Mouse (Mus musculus) heart, postnatal 10 days (tissue): ENCODE data around the gene Necap2. TPM values are rescaled to one million over a fixed set of nuclear protein-coding genes. Genes with fewer than 3 reads are reported as not detected.

Experiments used
- DNase-seq, 2 experiments: peaks; one replicate each; pipeline ENCODE4 v3.0.0; 2021
- intact Hi-C: fragments of 180-260 bp; cut with DNase I; formaldehyde crosslinking; loops from one replicate; pipeline ENCODE4 v1.15.1; 2025
- total RNA-seq, 2 experiments: library from RNA; stranded (reverse); gene quantifications; 2 replicates each; pipeline ENCODE4 v1.2.3; 2021

Necap2 gene
- total RNA-seq, 2 experiments from 2014 or later, result 33.3 to 34.3 TPM

DNA sequence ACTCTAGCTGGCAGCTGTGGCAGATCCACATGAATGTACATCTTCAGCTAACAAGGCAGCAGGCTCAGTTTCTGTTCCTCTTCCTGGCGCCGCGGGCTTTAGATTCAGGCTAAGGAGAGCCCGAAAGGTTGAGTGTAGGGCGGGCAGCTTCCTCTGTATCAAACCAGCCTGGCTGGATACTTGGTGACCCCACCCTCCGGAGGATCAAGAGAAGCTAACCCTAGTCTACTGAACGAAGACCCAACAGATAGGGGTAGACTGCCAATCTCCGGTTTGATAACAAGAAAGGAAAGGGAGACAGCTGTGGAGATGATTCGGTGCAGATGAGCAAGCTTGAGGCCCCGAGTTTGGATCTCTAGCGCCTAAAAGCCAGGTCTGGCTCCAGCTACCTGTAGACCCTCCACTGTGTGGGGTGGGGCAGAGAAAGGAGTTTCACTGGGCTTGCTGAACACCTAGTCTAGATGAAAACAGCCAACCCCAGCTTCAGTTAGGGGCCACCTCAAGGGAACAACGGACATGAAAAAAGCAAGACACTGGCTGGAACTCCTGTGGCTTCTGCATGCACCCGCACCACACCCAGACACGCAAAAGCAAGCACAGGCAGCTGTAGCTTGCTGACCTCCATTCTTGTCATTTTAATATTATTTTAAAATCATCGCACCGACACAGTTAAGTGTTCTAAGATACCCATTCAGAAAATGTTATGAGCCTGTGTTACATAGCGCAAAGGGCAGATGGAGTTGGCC lies 1.2 kb downstream of the Necap2 start:
- intact Hi-C loops, result no loop called here
- peak in 1 of 2 experiments; percentile 39 for DNase-seq

DNA sequence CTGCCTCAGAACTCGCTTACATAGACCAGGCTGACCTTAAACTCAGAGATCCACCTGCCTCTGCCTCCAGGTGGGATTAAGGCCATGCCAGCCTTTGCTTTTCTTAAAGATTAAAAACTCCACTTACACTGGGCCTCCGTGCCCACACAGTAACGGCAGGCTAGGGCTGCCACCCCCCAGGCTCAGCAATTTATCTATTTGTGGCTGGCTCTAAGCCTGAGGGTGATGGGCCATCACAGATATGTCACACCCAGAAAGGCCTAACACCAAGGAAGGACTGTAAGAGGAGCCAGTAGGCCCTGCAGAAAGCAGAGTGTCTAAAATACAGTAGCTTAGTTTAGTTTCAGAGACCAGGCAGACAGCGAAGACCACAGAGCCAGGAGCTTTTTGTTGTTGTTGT lies 4.0 kb downstream of the Necap2 start:
- DNase-seq, result no peak
- intact Hi-C loops, result no loop called here

DNA sequence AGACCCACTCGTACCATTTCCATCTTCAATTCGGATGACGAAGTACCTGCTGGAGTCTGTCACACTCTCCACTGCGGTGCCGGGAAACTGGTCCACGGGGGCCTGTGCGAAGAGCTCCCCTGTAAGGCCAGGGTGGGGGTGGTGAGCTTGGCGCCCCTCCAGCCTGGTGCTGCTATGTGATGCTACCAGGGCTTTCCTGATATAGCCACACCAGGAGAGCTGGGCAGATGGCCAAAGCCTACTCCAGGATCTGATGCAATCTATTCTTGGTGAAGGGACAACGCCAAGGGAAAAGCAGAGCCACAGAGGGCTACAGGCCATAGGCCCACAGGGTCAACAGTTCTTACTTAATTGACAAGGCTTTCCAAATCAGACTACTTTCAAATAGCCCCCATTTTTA lies 4.5 kb downstream of the Necap2 start:
- intact Hi-C loops, result no loop called here
- DNase-seq, result peak; percentile 57 to 77

DNA sequence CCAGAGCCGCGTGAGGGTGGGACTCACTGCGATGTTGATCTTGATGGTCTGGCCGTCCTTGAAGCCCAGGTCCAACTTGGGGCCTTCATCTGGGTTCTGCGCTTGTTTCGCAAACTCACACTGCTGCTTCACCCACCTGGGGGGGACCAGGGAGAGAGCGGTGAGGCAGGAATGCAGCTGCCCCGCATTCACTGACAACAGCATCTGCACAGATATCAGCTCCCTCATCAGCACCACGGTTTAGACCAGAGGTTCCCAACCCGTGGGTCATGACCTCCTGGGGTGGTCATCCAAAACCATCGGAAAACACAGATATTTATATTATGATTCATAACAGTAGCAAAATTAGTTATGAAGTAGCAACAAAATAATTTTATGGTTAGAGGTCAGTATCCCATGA lies 5.7 kb downstream of the Necap2 start:
- intact Hi-C loops, result no loop called here
- DNase-seq, result no peak

DNA sequence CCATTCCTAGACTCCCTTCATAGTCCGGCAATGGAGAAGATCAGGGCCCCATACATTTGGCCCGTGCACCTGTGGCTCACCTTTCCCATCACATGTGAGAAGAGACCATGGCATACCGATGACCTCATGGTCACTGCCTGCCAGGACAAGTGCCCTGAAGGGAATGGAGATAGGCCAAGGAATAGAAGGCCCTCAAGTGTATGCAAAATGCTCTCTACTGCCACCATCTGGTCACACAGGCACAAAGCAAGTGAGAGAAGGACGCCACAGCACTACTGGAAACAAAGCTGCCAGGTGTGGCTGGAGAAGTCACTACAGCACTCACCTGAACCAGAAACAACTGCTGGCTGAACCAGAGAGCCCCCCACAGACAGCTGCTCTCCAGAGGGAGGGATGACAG lies 8.4 kb downstream of the Necap2 start:
- peak; percentile 61 to 78 for DNase-seq
- intact Hi-C loops, result no loop called here

DNA sequence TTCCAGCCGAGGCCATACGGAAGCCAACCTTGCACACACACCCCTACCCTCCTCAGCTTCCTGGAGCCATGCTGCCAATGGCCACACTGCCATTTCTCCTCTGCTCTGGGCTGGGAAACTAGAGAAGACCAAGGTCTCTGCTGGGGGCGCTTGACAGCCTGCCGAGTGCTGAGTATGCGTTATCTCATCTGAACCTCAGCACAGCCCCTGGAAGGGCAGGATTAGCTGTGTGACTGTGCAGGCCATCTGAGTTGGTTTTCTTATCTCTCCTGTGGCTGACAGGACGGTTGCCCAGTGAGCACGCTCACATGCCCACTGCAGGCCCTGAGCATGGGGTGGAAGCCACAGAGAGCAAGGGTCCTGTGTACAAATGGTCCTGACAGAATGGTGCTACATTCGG lies 9.5 kb downstream of the Necap2 start:
- intact Hi-C loops, result no loop called here
- no peak for DNase-seq

DNA sequence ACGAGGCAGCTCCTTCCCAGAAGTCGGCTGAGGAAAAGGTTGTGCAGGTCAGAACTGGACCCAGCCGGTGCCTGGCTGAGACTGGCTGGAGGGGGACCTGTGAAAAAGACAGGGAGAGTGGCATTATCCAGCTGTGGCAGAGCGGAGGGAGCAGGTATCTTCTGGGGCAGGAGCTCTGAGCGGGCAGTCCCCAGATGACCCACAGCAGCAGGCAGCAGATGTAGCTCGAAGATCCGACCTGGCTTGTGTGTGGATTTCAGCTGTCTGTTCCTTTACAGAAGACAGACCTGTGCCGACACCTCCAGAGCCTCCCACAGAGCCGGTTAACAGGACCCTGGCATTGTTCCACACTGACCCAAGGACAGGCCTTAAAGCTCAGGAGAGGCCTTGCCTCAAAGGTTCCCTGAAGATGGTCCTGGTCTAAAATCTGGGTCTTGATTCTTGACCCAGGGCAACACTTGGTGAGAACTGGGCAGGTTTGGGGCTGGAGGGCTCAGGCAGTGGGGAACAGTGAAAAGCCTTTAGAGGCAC lies 10.6 kb downstream of the Necap2 start:
- no peak for DNase-seq
- intact Hi-C loops, result no loop called here

DNA sequence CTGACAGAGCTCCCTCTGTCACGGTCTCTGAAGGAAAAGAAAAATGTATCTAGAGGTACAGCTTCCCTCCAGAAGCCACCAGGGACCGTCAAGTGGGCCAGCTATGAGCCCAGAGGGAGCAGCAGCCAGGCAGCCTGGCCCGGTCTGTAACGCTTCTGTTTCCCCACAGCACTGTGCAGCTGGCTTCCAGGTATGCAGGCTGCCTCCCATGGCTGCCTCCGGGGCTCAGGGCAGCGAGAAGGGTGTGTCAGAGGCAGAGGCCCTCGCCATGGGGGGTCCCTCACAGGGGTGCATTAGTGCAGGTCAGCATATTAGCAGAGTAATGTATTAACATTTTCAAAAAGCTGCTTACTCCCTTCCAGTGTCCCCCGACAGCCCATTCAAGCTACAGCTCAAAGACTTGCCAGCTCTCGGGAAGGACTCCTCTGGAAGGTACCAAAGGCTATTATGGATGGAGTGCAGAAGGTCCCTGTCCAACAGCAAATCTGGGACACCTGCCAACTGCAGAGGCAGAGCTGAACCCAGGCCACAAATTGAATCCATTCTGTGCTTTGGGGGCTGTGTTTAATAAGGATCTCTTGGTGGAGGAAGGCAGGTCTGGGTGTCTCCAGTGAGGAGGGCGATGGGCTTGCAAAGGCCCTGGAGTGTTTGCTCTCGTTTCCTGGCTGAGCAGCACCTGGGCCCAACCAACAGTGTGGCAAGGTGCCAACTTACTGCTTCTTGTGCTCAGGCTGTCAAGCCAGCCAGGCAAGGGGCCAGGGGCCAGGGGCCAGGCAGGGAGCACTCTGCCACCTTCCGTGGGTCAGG lies 11.2 kb downstream of the Necap2 start:
- intact Hi-C loops, result no loop called here

DNA sequence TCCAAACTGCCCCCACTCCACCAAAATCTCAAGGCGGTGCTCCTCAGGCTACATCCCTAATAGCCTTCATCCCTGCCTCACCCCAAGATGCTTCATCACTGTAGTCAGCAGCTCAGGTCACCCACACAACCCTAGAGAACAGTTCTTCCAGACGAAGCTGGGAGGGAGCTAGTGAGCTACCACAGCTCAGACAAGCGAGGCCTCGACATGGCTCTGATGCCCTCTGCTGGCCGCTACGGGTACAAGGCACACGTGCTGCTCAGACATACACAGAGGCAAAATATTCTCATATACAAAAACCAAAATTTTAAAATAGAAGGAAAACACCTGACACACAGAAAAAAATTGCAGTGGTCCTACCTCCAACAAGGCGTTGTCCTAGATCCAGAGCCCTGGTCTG lies 13.0 kb downstream of the Necap2 start:
- peak; percentile 79 to 87 for DNase-seq
- intact Hi-C loops, result loop anchor here (1.0 kb wide), 1 partner anchor 20 kb away; no protein-coding TSS in a partner anchor

More for the DNA sequence above, 11.2 kb downstream of the Necap2 start:
- peak; percentile 59 to 68 for DNase-seq

DNA sequence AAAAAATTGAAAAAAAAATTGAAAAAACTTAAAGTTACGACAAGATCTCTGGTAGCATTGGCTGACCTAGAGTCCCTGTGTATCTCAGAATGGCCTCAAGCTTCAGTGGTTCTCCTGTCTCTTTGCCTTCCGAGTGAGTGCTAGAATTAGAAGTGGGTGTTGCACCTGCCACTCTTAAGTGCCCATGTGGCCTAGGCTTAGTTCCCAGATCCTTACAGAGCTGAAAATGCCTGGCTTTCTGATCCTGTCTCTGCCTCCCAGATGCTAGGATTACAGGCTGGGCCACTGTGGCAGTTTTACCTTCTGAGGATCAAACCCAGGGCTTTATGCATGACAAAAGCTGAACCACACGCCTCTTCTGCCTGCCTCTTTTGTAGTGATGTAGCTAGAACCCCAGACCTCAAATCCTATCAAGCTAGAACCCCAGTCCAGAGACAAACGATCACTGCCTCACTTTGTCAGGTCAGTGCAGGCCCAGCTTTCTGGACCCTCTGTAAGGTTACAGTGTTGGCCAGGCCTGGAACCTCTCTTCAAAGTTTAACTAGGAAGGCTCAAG lies 14.0 kb downstream of the Necap2 start:
- intact Hi-C loops, result no loop called here

DNA sequence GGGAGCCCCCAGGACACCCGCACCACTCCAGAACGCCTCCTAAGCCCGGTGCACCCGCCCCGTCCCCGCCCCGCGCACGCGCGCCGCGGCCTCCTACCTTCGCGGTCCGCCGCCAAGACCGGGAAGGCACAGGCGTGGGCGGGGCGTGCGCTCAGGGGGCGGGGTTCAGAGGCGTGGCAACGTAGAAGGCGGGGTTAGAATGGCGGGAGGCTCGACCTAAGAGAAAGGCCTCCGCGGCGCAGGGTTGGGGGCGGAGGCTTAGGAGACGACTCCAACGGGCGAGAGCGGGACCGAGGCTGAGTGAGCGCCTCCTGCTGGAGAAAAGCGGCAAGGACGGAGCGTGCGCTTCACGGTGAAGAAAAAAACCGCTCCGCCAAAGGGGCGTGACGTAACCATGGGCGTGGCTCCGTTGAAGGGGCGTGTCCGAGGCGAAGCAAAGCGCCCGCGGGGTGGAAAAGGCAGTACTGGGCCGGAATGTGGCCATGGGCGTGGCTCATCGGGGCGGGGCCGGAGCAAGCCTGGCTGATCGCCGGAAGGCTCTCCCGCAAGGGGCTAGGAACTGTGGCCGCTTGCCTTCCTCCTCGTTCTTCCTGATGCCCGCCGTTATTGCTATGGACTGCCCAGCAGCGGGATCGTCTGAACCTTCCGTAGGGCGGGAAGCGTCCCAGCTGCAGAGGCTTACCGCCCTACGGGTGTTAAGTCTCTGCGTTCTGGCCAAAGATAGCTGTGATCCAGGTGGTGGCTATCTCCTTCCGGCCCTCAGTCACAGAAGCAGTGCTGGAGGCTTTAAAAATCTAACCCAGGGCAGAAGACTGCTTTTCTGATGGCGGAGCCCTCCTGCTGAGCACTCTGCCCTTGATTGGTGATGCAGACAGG lies 17.5 kb downstream of the Necap2 start, which contains the start of gene Crocc:
TSS of gene Crocc (minus strand) at position 125 of the 876 bp plus-strand sequence.
- intact Hi-C loops, result no loop called here
- DNase-seq, result peak; percentile 100

More for the DNA sequence above, 14.0 kb downstream of the Necap2 start:
- no peak for DNase-seq

DNA sequence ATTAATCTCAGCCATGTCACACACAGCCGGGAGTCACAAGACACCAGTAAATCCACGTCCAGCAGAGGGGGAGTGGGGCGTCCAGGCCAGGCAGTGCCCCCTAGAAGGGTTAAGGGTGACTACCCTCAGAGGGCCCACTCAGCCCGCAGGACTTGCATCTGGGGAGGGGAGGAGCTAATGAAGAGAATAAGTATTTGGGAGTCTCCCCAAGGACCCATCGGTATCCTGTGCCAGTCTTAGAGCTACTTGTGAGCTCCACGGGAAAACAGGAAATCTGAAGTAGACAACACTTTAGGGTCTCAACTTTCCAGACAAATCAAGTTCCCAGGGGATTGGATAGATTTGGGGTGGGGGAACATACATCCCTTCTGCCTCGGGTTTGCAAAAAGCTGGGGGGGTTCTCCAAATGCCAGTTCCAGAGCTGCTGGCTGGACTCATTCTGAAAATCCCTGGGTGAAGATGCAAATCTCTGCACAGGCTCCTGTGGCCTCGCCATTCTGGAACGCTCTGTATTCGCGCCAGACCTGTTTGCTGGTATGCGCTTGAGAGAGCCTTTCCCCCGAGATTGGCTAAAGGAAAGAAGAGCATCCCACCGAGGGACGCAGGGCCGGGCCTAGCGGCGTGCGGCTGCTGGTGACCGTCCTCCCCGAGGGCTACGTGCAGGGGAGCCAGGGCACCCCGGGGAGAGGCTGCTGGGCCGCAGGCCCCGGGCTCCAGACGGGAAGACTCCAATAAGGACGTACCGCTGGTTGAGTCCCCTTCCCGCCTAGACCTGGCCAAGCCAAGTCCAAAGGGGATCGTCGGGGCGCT lies 18.3 kb downstream of the Necap2 start:
- no peak for DNase-seq
- intact Hi-C loops, result no loop called here

DNA sequence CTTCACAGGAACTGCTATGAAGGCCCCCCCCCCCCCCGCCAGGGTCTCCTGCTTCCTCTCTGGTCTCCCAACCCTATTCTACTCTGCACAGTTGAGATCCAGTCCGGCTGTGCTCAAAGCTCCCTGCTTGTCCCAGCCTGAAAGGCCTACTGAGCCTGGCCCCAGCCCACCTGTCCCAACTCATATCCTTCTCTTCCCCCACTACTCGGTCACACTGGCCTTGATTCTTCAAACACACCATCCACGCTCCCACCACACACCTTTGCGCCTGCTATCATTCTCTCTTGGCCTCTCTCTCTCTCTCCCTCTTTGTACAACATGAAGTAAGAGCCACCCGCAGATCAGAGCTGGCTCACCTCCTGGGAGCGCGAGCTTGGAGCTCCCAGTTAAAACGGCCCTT lies 19.3 kb downstream of the Necap2 start:
- no peak for DNase-seq
- intact Hi-C loops, result no loop called here

DNA sequence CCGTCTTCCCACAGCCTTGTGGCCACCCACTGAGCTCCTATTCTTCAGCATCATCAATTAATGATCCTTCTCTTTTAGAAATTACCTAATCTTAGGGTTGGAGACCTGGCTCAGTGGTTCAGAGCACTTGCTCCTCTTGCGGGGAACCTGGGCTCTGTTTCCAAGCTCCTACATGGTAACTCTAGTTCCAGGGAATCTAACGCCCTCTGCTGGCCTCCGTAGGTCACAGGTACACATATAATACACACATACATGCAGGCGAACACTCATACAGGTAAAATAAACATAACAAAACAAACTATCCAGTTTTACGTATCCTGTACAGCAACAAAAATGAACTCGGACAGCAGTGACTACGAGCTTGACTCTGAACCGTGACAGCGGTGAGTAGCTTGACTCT lies 21.2 kb downstream of the Necap2 start:
- intact Hi-C loops, result no loop called here
- no peak for DNase-seq

DNA sequence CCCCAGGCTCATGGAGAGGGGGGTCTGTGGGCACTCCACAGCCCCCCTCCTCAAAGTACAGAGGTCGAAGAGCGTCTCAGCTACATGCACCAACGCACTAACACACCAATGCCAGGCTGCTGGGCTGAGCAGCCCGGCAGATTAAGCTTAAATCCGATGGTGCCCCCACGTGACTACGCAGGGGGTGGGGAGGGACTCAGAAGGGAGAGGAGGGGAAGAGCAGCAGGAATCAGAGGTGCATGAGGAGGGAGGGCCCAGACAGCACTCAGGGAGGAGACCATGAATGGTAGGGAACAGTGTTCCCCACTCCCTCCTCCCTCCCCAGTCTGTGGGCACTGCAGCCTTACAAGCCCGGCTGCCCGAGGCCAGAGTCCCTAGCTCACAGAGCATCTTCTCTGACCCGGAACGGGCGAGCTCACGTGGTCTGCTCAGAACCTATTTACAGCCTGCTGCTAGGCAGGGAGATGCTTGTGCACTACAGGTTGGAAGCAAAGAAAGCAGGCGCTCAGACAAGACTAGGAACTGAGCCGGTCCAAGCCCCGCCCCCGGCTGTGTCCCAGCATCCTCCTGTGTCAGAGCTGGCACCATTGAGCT lies 24.5 kb downstream of the Necap2 start:
- no peak for DNase-seq
- intact Hi-C loops, result no loop called here

DNA sequence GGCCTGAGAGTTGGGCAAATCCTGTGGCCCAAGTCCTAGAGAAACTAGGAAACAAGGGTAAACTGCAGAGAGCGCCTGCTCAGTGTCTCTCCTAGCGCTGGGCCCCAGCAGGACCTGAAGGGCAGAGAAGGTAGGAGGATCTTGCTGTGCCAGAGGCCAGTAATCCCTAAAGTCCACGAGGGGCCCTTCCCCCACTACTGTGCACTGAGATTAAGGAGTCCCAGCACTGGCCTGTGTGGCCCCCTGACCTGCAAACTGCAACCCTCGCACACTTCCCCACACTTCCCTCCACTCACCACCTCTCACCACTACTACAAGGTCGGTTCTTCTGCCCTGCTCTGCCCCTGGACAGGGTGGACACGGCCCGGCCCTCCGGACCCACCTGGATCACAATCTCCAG lies 25.0 kb downstream of the Necap2 start:
- intact Hi-C loops, result no loop called here
- DNase-seq, result no peak

DNA sequence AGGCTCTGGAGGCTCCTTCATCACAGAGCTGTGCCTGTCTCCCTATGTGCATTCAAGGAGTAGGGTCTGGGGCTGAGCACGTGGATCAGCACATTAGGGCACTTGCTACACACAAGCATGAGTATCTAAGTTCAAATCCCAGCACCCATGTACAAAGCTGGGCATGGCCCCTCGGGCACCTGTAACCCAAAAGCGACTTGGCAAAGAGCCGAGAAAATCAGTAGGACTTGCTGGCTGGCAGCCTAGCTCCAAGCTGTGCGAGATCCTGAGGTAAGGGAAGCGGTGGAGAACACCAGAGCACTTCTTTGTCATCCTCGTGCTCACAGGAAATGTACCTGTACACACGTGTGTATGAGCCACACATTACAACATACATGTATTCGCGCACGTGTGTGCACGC lies 25.7 kb downstream of the Necap2 start:
- DNase-seq, result no peak
- intact Hi-C loops, result no loop called here

DNA sequence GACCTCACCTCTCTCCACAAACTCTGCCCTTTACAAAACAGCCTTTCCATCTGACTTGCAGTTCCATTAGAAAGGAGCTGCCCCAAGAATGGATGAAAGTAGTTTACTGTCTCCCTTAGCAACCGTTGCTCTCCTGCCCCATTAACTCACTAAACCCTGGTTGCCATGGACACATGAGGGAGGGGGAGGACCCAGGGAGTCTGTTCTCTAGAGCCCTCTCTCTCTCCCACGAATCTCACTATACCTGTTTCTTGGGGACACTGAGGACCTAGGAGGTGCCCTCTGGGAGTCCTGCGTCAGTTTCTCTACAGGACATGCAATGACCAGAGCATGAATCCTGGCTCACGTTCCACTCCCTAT lies 28.7 kb downstream of the Necap2 start:
- no peak for DNase-seq
- intact Hi-C loops, result no loop called here

DNA sequence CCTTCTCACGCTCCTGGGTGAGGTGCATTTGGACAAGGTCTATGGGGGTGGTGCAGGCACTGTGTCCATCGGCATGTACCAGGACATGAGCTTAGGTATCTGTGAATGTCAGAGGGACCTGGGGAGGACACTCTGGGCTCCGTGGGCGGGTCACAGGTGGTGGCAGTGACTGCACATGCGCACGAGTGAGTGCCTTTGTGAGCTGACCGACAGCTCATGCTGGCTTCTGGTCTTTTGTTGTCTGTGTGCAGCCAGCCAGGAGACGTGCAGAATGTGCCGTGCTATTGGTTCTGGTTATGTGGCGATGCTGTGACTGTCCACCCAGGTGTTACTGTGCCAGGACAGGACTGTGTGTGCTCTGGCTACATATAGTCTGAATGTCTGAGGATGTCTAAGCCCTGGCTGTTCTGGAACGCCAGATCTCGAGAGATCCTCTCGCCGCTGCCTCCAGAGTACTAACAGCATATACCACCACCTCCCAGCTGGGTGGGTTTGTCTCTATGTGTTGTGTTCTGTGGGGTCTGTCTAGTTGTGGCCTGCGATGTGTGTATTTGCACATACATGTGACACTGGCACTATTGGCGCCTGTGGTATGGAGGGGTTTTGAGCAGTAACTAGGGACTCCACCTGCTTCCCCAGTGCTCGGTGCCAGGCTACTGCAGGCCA lies 29.2 kb downstream of the Necap2 start:
- no peak for DNase-seq
- intact Hi-C loops, result no loop called here
